Mouse (Mus musculus): ENCODE measurements around the gene Wipf1. TPM values are rescaled to one million over a fixed set of nuclear protein-coding genes. Genes with fewer than 3 reads are reported as not detected.
A peak's percentile ranks its signal among the peaks of the same experiment; 100 is the strongest.

The Wipf1 gene
- polyA plus RNA-seq, 1 experiment from 2014 or later = 3.7 TPM

DNA sequence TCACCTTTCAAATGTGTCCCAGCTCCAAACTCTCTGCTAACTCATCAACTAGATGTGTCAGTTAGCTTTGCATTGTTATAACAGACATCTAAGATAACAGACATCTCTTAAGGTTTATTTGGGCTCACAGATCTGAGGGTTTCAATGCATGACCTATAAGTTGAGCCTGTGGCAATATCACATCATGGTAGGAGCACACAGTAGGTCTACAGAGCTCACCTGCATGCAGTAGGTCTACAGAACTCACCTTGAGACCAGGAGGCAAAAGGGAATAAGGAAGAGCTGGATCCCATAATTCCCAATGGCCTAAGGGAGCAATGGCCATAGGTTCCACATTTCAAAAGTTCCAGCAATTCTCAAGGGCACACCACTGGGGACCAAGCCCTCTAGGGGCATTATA, 31.2 kb downstream of the Wipf1 start:
- no peak for ATAC-seq (ENCODE audit: low read depth)
- Histone ChIP-seq H3K9ac (no peak overlapping the region), H3K9me3 (no peaks in the 10 kb centered on the region), H3K4me1 (replicated peaks) (0 out of 2 replicates have a peak, but pooled peaks cover 12% of the 10 kb centered on the region), H3K27ac (replicated peaks) (no peak overlapping the region), H3K36me3 (no peaks in the 10 kb centered on the region), H3K4me3 (no peak overlapping the region), H3K27me3 (no peaks in the 10 kb centered on the region), H3K4me2 (no peak overlapping the region)

DNA sequence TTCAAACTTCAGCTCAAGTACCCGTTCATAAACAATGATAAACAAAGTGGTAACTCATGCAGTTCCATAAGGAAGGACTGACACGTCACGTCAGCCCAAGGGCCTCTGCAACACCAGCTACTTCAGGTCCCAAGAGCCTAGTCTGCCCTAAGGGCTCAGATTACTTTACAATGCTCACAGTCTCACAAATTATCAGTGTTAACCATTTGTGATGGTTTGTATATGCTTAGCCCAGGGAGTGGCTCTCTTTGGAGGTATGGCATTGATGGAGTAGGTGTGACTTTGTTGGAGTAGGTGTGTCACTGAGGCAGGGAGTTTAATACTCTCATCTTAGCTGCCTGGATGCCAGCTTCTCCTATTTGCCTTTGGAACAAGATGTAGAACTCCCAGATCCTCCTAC, 32.0 kb downstream of the Wipf1 start:
- WGBS = 80% methylated on average over 3 of the region's 3 CpGs
- no peaks in the 10 kb centered on the region for H3K36me3 ChIP-seq
- 0 out of 2 replicates have a peak, but pooled peaks cover 14% of the 10 kb centered on the region for H3K4me1 ChIP-seq (replicated peaks)
- no peak overlapping the region for H3K9ac ChIP-seq
- H3K9me3 ChIP-seq = no peaks in the 10 kb centered on the region
- H3K27me3 ChIP-seq = no peaks in the 10 kb centered on the region
- H3K4me3 ChIP-seq = no peak overlapping the region
- no peak for ATAC-seq (ENCODE audit: low read depth)
- no peak overlapping the region for H3K4me2 ChIP-seq
- H3K27ac ChIP-seq (replicated peaks) = no peak overlapping the region

DNA sequence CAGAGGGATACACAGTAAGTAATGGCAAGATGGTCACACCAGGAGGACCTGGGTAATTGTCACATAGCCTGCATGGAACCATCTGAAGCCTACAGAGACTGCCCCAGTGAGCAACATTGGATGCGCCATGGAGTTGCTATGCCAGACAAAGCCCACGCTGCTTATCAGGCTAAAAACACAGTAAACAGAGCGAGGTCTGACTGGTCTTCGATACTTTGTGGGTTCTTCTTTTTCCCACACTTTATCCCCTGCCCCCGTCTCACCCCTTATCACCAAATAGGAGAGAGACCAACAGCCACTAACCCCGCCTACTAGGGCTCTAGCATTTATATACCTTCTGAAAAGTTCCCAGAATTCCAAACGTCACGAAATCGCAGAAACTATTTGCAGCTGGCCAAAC, 32.6 kb downstream of the Wipf1 start:
- Histone ChIP-seq H3K27ac (replicated peaks) (no peak overlapping the region), H3K9me3 (no peaks in the 10 kb centered on the region), H3K4me2 (no peak overlapping the region), H3K9ac (no peak overlapping the region), H3K27me3 (no peaks in the 10 kb centered on the region), H3K4me1 (replicated peaks) (peaks cover 16% of the 10 kb centered on the region; the same call in 1 of the 2 replicates), H3K36me3 (no peaks in the 10 kb centered on the region), H3K4me3 (no peak overlapping the region)
- ATAC-seq (ENCODE audit: low read depth) = no peak
- WGBS = 96% methylated on average over 9 of the region's 9 CpGs

DNA sequence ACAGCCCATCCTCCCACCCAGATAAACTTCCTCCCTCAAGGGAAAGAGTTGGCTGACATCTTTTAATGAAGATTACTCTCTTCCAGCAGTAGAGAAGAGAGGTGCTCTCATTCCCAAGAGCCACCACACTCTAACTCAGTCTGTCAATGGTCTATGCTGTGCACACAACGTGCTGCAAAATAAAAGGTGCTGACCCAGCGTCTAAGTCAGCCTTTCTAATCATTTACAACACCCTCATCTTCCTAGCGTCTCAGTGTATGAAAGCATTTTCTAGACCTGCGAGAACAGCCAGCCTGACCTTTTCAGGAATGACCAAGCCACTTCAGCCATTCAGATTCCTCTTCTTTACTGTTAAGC, 33.2 kb downstream of the Wipf1 start:
- no peak for ATAC-seq (ENCODE audit: low read depth)
- Histone ChIP-seq H3K36me3 (no peaks in the 10 kb centered on the region), H3K27ac (replicated peaks) (no peak overlapping the region), H3K27me3 (no peaks in the 10 kb centered on the region), H3K9ac (no peak overlapping the region), H3K4me1 (replicated peaks) (peaks cover 17% of the 10 kb centered on the region; the same call in 1 of the 2 replicates), H3K9me3 (no peaks in the 10 kb centered on the region), H3K4me3 (no peak overlapping the region), H3K4me2 (no peak overlapping the region)
- WGBS = 63% methylated on average over 4 of the region's 4 CpGs

DNA sequence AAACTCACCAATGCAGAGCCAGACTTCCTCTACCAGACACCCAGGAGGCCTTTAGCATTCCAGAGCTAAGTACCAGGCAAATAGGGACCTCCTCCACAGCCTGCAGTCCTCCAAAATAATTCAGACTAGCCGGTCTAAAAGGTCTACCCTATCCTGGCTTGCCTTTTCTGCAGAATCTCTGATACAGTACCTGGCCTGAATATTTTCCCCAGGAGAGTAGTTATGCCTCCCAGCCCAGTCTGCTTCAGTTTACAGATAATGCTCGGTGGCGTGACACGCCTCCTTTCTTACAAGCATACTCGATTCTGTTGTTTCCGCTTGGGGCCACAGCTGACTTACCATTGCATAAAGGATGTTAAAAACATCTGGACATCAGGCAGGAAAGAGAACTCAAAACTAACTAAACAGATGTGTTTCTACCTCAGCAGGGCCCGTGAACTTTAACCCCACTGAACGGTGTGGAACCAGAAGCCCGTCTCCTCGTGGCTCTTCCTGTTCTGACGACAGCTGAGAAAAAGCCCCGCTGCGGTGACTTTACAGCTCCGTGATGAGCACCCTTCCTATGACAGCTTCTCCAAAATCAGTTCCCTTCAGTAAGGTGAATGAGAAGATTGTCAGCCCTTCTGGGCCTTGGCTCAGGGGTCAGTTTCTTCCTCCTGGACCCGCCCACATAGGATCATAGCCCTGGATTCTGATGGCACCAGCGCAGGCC, 33.8 kb downstream of the Wipf1 start:
- H3K27me3 ChIP-seq = no peaks in the 10 kb centered on the region
- no peak overlapping the region for H3K9ac ChIP-seq
- peaks cover 17% of the 10 kb centered on the region; the same call in 1 of the 2 replicates for H3K4me1 ChIP-seq (replicated peaks)
- no peak for ATAC-seq (ENCODE audit: low read depth)
- H3K4me3 ChIP-seq = no peak overlapping the region
- 70% methylated on average over 16 of the region's 16 CpGs for WGBS
- H3K4me2 ChIP-seq = no peak overlapping the region
- H3K36me3 ChIP-seq = no peaks in the 10 kb centered on the region
- H3K27ac ChIP-seq (replicated peaks) = no peak overlapping the region
- no peaks in the 10 kb centered on the region for H3K9me3 ChIP-seq

DNA sequence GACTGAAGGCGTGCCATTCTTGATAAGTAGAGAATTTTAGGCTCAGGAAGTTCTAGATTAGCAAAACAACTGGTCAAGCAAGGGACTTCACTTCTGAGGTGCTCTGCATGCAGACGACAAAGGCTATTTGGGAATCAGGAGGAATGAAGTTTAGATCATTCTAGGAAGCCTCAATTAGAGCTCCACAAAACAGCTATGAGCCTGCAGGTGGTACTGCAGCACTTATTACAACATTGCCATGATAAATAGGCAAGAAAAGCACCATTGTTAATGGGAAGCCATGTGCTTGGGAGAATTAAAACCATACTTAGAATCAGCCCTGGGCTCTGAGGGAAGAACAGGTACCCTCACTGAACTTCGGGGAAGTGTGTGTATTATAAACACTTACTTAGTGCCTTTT, 36.0 kb downstream of the Wipf1 start:
- ATAC-seq (ENCODE audit: low read depth) = no peak
- WGBS = 72% methylated on average over 3 of the region's 3 CpGs

DNA sequence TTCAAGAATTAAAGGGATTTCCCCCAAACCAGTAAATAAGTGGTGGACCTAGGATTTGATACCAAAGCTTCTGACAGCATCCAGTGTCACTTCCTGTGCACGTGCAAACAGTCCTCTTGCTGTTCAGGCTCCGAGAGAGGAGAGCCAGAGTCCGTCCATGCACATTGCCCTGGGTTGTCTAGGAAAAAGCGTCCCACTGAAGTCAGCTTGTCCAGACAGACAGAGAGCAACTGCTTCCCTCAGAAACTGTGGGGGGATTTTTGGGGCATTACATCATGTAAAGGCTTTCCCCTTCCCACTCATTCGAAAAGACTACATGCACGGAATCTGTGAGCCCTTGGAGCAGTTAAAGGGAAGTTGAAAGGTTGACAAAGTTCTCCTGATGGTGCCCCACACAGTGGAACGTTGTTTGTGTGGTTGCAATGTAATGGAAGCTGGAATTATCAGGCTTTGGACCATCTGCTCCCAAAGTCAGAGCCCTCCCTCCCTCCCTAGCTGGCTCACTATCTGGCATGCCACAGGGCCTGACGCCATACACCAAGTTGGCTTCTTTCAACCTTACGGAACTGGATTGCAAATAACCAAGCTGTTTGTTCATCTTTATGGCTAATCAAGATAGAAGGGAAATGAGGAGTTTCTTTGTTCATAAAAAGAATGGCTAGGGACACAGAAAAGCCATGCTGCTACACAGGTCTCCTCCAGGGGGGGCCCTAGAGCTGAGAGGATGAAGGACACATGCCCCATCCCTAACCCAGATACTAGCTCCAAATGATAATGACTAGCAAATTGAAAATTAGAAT, 37.9 kb downstream of the Wipf1 start:
- H3K4me1 ChIP-seq (replicated peaks) = peaks cover 17% of the 10 kb centered on the region; the same call in 1 of the 2 replicates
- no peaks in the 10 kb centered on the region for H3K27me3 ChIP-seq
- no peak overlapping the region for H3K4me3 ChIP-seq
- no peak overlapping the region for H3K4me2 ChIP-seq
- no peak overlapping the region for H3K27ac ChIP-seq (replicated peaks)
- ATAC-seq (ENCODE audit: low read depth) = no peak
- WGBS = 56% methylated on average over 9 of the region's 9 CpGs
- H3K9ac ChIP-seq = no peak overlapping the region
- no peaks in the 10 kb centered on the region for H3K36me3 ChIP-seq
- H3K9me3 ChIP-seq = no peaks in the 10 kb centered on the region

More for the DNA sequence above, 36.0 kb downstream of the Wipf1 start:
- no peak overlapping the region for H3K27ac ChIP-seq (replicated peaks)
- H3K4me2 ChIP-seq = no peak overlapping the region
- H3K9me3 ChIP-seq = no peaks in the 10 kb centered on the region
- no peak overlapping the region for H3K9ac ChIP-seq
- H3K4me1 ChIP-seq (replicated peaks) = peaks cover 17% of the 10 kb centered on the region; the same call in 1 of the 2 replicates
- no peaks in the 10 kb centered on the region for H3K27me3 ChIP-seq
- H3K36me3 ChIP-seq = no peaks in the 10 kb centered on the region
- no peak overlapping the region for H3K4me3 ChIP-seq

DNA sequence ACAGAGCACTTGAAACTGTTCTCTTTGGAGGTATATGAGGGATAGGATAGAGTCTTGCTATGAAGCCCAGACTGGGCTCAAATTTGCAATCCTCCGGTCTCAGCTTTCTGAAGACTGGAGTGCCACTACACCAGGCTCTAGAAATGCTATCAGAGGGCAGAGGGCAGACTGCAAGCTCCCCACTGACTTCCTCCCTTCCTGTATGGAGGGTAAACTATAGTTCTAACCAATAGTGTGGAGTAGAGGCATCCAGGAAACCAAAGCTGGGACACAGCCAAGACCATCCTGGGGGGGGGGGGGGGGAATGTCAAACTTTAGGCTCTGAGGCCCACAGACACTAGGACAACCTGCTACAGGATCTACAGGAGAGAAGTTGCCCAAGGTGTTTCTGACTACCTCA, 39.1 kb downstream of the Wipf1 start:
- H3K4me2 ChIP-seq = no peak overlapping the region
- H3K27ac ChIP-seq (replicated peaks) = no peak overlapping the region
- H3K36me3 ChIP-seq = no peaks in the 10 kb centered on the region
- H3K9me3 ChIP-seq = no peaks in the 10 kb centered on the region
- 88% methylated on average over 1 of the region's 1 CpGs for WGBS
- H3K27me3 ChIP-seq = no peaks in the 10 kb centered on the region
- H3K4me3 ChIP-seq = no peak overlapping the region
- no peak overlapping the region for H3K9ac ChIP-seq
- ATAC-seq (ENCODE audit: low read depth) = no peak
- peaks cover 12% of the 10 kb centered on the region; the same call in 1 of the 2 replicates for H3K4me1 ChIP-seq (replicated peaks)

DNA sequence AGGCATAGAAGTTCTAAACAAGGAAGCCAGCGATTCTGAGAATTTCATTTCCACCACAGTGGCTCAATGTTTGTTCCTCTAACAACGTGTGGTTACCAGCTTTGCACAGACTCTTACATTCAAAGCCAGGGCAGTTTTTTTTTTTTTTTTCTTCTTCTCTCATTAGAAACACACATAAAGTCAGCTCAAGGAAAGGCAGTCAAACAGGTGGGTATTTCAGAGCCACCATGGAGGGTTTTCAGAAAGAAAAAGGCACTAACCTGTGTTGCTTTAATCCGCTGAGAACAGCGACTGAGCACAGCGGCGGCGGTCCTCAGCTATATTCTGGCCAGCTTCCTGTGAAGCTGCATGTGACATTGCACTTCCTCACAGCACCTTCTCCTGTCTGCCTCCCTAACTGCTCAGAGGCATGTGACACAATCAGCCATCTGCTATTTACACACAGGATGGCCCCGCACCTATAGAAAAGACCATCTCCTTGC, 43.4 kb downstream of the Wipf1 start:
- no peaks in the 10 kb centered on the region for H3K27me3 ChIP-seq
- H3K9me3 ChIP-seq = no peaks in the 10 kb centered on the region
- no peak overlapping the region for H3K27ac ChIP-seq (replicated peaks)
- H3K9ac ChIP-seq = no peak overlapping the region
- 86% methylated on average over 8 of the region's 8 CpGs for WGBS
- no peaks in the 10 kb centered on the region; the same call in 1 of the 2 replicates for H3K4me1 ChIP-seq (replicated peaks)
- no peak for ATAC-seq (ENCODE audit: low read depth)
- H3K4me3 ChIP-seq = no peak overlapping the region
- no peak overlapping the region for H3K4me2 ChIP-seq
- H3K36me3 ChIP-seq = no peaks in the 10 kb centered on the region

DNA sequence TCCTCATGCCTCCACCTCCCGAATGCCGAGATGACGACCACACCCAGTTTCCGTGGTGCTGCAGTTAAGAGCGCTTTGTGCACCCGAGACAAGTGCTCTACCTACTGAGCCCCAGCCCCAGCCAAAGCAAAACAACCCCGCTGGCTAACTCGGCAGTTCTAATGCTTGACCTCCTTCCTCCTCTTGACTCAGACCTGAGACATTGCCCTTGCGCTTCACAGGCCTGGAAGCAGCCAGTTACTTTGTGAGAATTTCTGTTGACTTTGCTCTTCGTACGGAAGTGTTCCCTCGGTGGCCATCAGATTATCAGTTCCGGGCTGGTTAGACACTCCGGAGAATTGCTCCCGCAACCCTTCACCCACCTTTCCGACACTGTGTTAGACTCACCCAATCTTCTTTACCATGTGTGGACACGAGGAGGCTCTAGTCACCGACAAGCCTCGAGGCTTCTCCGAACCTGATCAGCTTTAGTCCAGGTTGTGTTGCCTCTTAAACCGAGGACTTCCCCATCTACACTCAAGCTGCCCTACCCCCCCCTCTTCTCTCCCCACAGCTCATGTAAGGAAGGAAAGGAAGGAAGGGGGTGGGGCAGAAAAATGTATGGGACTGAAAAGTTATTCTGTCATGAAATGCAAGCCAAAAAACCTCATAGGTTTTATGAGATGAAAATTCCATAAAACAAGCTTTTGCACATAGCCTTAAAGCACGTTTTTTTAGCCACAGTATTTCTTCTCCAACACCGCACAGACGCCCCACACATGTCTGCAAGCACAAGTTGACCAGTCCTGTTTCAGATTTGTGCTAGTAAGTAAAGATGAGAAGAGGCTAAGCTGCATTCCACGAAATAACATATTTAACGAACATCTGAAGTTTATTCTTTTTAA, 44.1 kb downstream of the Wipf1 start:
- Histone ChIP-seq H3K4me1 (replicated peaks) (no peaks in the 10 kb centered on the region; the same call in 1 of the 2 replicates), H3K27me3 (no peaks in the 10 kb centered on the region), H3K4me2 (peak overlapping the region; percentile 20; the same call in 1 of the 2 replicates), H3K4me3 (no peak overlapping the region), H3K27ac (replicated peaks) (peak overlapping the region; percentile 1; the same call in 1 of the 2 replicates), H3K36me3 (no peaks in the 10 kb centered on the region), H3K9ac (0 out of 2 replicates have a peak overlapping the region, but pooled peaks have one; percentile 8), H3K9me3 (no peaks in the 10 kb centered on the region)
- 78% methylated on average over 26 of the region's 26 CpGs for WGBS
- no peak for ATAC-seq (ENCODE audit: low read depth)

DNA sequence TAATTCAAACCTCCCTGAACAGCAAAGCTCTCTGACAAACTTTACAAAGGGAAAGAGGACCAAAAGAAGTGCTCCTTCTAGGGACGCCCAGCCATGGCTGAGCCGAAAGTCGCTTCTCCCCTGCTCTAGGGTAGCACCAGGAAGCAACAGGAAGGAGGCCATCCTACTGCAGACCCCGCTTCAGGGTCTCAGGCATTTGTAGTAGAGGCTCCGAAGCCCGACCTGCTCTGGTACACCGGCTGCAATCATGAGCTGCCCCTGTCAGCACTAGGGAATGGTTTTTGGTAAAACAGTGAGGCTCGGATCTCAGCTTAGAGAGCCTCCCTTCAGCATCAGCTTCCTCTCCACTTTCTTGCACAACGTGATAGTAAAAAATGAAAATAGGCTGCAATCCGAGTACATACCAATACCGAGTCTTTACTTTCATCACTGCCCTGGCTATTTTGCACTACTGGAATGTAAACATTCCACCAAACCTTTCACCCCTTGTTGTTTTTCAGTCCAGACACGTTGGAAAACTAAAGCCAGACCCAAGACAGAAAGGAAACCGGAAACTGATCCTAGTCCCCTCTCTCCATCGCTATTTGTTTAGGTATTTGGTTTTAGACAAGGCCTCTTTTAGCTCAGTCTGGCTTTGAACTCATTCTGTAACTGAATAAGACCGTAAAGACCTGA, 44.8 kb downstream of the Wipf1 start:
- H3K27me3 ChIP-seq = no peaks in the 10 kb centered on the region
- H3K9me3 ChIP-seq = no peaks in the 10 kb centered on the region
- no peaks in the 10 kb centered on the region for H3K36me3 ChIP-seq
- no peak for ATAC-seq (ENCODE audit: low read depth)
- 71% methylated on average over 15 of the region's 15 CpGs for WGBS
- peak overlapping the region; percentile 1; the same call in 1 of the 2 replicates for H3K27ac ChIP-seq (replicated peaks)
- H3K4me3 ChIP-seq = no peak overlapping the region
- peak overlapping the region; percentile 20; the same call in 1 of the 2 replicates for H3K4me2 ChIP-seq
- H3K4me1 ChIP-seq (replicated peaks) = no peaks in the 10 kb centered on the region; the same call in 1 of the 2 replicates
- H3K9ac ChIP-seq = 0 out of 2 replicates have a peak overlapping the region, but pooled peaks have one; percentile 8
